Mouse (Mus musculus) brain, embryonic 14.5 days (tissue): ENCODE data around the gene Sh3bgr.

Source experiments
- CTCF ChIP-seq: fragments of 200-500 bp; IDR thresholded peaks from 2 replicates; pipeline ENCODE4 v1.5.1; 2012; ENCODE audit warnings: inconsistent platforms, mild to moderate bottlenecking, moderate library complexity, borderline replicate concordance; ENCODE audit not compliant: insufficient read depth, insufficient read length; ENCODE audit errors: extremely low read depth
- POLR2A ChIP-seq: fragments of 200-500 bp; IDR thresholded peaks from 2 replicates; pipeline ENCODE4 v1.6.1; 2012; ENCODE audit warnings: mild to moderate bottlenecking, inconsistent platforms, borderline replicate concordance; ENCODE audit not compliant: poor library complexity, insufficient read depth, insufficient read length, severe bottlenecking; ENCODE audit errors: extremely low read depth

GRCm38 (mm10) chr16:96175399-96175798, 24.9 kb upstream of the Sh3bgr start:
- no peak for TF ChIP-seq CTCF
- TF ChIP-seq POLR2A = no peak
